Mouse (Mus musculus) midbrain, embryonic 11.5 days (tissue): Measurements from ENCODE around the gene She. TPM values are rescaled to one million over a fixed set of nuclear protein-coding genes. Genes with fewer than 3 reads are reported as not detected.

Experiments used
- ATAC-seq: fragments of 200-750 bp; cut with Nextera tagmentation; 2 replicates; pipeline ENCODE4 v1.8.0; 2017; ENCODE audit warnings: moderate TSS enrichment, moderate library complexity; ENCODE audit not compliant: low FRiP score
- DNase-seq: peaks from one replicate; pipeline ENCODE4 v3.0.0; 2015; ENCODE audit warnings: low spot score; ENCODE audit errors: missing footprints
- H3K27ac ChIP-seq: fragments of 300-500 bp; sonication (generic); 2 replicates; pipeline ENCODE4 v1.5.1; 2014; ENCODE audit warnings: low read depth, low read length
- H3K27me3 ChIP-seq: fragments of 300-500 bp; sonication (generic); 2 replicates; pipeline ENCODE4 v1.6.1; 2014; ENCODE audit warnings: mild to moderate bottlenecking, low read length, moderate library complexity, mixed read lengths; ENCODE audit not compliant: control insufficient read depth, insufficient read depth
- H3K36me3 ChIP-seq: fragments of 300-500 bp; sonication (generic); 2 replicates; pipeline ENCODE4 v1.6.1; 2014; ENCODE audit warnings: mild to moderate bottlenecking, low read length, moderate library complexity, mixed read lengths; ENCODE audit not compliant: control insufficient read depth, insufficient read depth
- H3K4me1 ChIP-seq: fragments of 300-500 bp; sonication (generic); 2 replicates; pipeline ENCODE4 v1.6.1; 2014; ENCODE audit warnings: low read length; ENCODE audit not compliant: control insufficient read depth, insufficient read depth
- H3K4me2 ChIP-seq: fragments of 300-500 bp; sonication (generic); 2 replicates; pipeline ENCODE4 v1.6.1; 2014; ENCODE audit warnings: mild to moderate bottlenecking, moderate library complexity
- H3K4me3 ChIP-seq: fragments of 300-500 bp; sonication (generic); 2 replicates; pipeline ENCODE4 v1.5.1; 2014; ENCODE audit warnings: low read depth, low read length
- H3K9ac ChIP-seq: fragments of 300-500 bp; sonication (generic); 2 replicates; pipeline ENCODE4 v1.6.1; 2014; ENCODE audit warnings: low read length
- H3K9me3 ChIP-seq: fragments of 300-500 bp; sonication (generic); 2 replicates; pipeline ENCODE4 v1.6.1; 2016; ENCODE audit warnings: low read length; ENCODE audit not compliant: control insufficient read depth
- WGBS: fragments of 180-500 bp; shearing (Covaris S2); extraction: QIAGEN DNeasy Blood & Tissue Kit; methylation state at CpG from one replicate; pipeline ENCODE4 v1.1.7; 2014; 5-methylcytosine and 5-hydroxymethylcytosine counted together
- polyA plus RNA-seq: library from polyadenylated mRNA; unstranded; fragments of >200 nt; fragmentation: Nextera tagmentation; extraction: Ambion mirVana; gene quantifications from 2 replicates; pipeline ENCODE4 v1.2.1, GENCODE M21; 2014

She gene
- polyA plus RNA-seq, 1 experiment from 2014 or later: 2.0 TPM

GRCm38 (mm10) chr3:89823594-89823993 is 7.6 kb upstream of the She start:
- Histone ChIP-seq H3K27ac (no peak overlapping the region), H3K4me3 (no peak overlapping the region), H3K4me2 (no peak overlapping the region), H3K9me3 (no peaks in the 10 kb centered on the region), H3K9ac (no peak overlapping the region), H3K4me1 (no peaks in the 10 kb centered on the region), H3K27me3 (no peaks in the 10 kb centered on the region), H3K36me3 (no peaks in the 10 kb centered on the region)
- DNase-seq (no peak), ATAC-seq (no peak)
- WGBS: 70% methylated on average over 2 of the region's 2 CpGs

DNA sequence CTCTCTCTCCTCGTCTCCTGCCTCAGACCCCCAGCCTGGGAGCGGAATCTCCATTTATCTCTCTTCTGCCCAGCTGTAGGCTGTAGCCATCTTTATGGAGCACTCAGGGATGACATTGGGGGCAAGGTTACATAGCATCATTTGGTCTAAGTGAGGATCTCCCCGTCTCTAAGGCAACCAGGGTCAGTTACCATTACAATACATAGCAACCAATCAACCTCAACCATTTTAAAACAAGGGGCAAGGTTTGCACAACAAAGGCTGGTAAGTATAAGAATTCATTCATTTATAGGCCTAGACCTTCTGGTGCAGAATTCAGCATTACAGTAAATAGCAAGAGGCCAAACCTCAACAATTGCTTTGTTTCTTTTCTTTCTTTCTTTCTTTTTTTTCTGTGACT is 4.9 kb upstream of the She start:
- no peaks in the 10 kb centered on the region for H3K4me1 ChIP-seq
- H3K4me3 ChIP-seq: no peak overlapping the region
- no peak overlapping the region for H3K9ac ChIP-seq
- H3K27me3 ChIP-seq: peaks cover 22% of the 10 kb centered on the region
- H3K4me2 ChIP-seq: no peak overlapping the region
- H3K27ac ChIP-seq: no peak overlapping the region
- WGBS: 63% methylated on average over 3 of the region's 3 CpGs
- no peaks in the 10 kb centered on the region for H3K9me3 ChIP-seq
- DNase-seq (no peak), ATAC-seq (no peak)
- no peaks in the 10 kb centered on the region for H3K36me3 ChIP-seq

DNA sequence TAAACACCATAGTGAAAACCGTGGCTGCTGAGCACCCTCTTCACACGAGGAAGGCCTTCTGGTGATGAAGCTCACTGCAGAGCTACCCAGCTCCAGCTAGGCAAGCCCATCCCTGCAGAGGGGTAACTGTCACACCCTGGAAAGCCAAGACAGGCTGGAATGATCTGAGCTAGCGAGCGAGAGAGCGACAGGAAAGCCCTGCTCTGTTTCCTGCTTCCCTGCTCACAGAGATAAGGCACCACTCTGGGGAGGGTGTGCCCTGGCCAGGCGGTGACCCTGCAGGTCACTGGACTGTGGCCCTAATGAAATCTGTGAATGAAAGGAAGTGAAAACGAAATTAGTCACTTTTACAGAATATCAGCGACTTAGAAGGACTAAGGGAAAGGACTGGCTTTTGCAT is 4.2 kb downstream of the She start:
- H3K27ac ChIP-seq: no peak overlapping the region
- no peaks in the 10 kb centered on the region for H3K9me3 ChIP-seq
- WGBS: 51% methylated on average over 8 of the region's 8 CpGs
- H3K27me3 ChIP-seq: peaks cover 32% of the 10 kb centered on the region
- no peak overlapping the region for H3K9ac ChIP-seq
- H3K4me2 ChIP-seq: no peak overlapping the region
- no peaks in the 10 kb centered on the region for H3K36me3 ChIP-seq
- no peak for DNase-seq
- no peak for ATAC-seq
- no peaks in the 10 kb centered on the region for H3K4me1 ChIP-seq
- H3K4me3 ChIP-seq: no peak overlapping the region

DNA sequence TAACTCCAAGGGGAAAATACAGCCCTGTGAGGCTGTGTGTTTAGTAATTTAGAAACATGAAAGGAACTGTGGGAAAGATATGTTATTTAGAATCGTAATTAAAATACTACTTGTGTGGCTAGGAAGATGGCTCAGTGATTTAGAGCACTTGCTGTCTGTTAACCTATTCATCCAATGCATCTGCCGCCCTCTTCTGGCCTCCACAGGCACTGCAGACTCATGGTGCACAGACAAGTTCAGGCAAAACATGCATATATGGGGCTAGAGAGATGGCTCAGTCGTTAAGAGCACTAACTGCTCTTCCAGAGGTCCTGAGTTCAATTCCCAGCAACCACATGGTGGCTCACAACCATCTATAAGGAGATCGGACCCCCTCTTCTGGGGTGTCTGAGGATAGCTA is 11.1 kb downstream of the She start:
- 68% methylated on average over 4 of the region's 4 CpGs for WGBS

GRCm38 (mm10) chr3:89843148-89843547 is 12.0 kb downstream of the She start:
- no peak overlapping the region for H3K9ac ChIP-seq
- no peaks in the 10 kb centered on the region for H3K9me3 ChIP-seq
- no peak for DNase-seq
- no peak overlapping the region for H3K27ac ChIP-seq
- no peaks in the 10 kb centered on the region for H3K36me3 ChIP-seq
- 79% methylated on average over 9 of the region's 9 CpGs for whole genome bisulfite sequencing
- H3K4me2 ChIP-seq: no peak overlapping the region
- H3K4me3 ChIP-seq: no peak overlapping the region
- H3K4me1 ChIP-seq: no peaks in the 10 kb centered on the region
- no peaks in the 10 kb centered on the region for H3K27me3 ChIP-seq
- ATAC-seq: no peak

More for the DNA sequence above, 11.1 kb downstream of the She start:
- Histone ChIP-seq H3K27ac (no peak overlapping the region), H3K9me3 (no peaks in the 10 kb centered on the region), H3K9ac (no peak overlapping the region), H3K36me3 (no peaks in the 10 kb centered on the region), H3K27me3 (no peaks in the 10 kb centered on the region), H3K4me2 (no peak overlapping the region), H3K4me1 (no peaks in the 10 kb centered on the region), H3K4me3 (no peak overlapping the region)
- no peak for ATAC-seq
- DNase-seq: no peak

- Histone ChIP-seq H3K36me3 (no peaks in the 10 kb centered on the region), H3K4me1 (no peaks in the 10 kb centered on the region), H3K27ac (no peak overlapping the region), H3K9ac (no peak overlapping the region), H3K4me3 (no peak overlapping the region), H3K4me2 (no peak overlapping the region), H3K27me3 (no peaks in the 10 kb centered on the region), H3K9me3 (no peaks in the 10 kb centered on the region)
- DNase-seq (no peak), ATAC-seq (no peak)
- WGBS: 80% methylated on average over 9 of the region's 9 CpGs
These were observed 14.6 kb downstream of the She start for GRCm38 (mm10) chr3:89845814-89846213.

- H3K4me1 ChIP-seq: no peaks in the 10 kb centered on the region
- no peak overlapping the region for H3K4me2 ChIP-seq
- H3K27me3 ChIP-seq: no peaks in the 10 kb centered on the region
- H3K4me3 ChIP-seq: no peak overlapping the region
- no peaks in the 10 kb centered on the region for H3K36me3 ChIP-seq
- 85% methylated on average over 3 of the region's 3 CpGs for WGBS
- H3K9ac ChIP-seq: no peak overlapping the region
- ATAC-seq (no peak), DNase-seq (no peak)
- no peaks in the 10 kb centered on the region for H3K9me3 ChIP-seq
- H3K27ac ChIP-seq: no peak overlapping the region
These were observed 16.0 kb downstream of the She start for GRCm38 (mm10) chr3:89847126-89847525.

- no peaks in the 10 kb centered on the region for H3K27me3 ChIP-seq
- H3K4me1 ChIP-seq: no peaks in the 10 kb centered on the region
- H3K9me3 ChIP-seq: no peaks in the 10 kb centered on the region
- H3K36me3 ChIP-seq: no peaks in the 10 kb centered on the region
- H3K9ac ChIP-seq: no peak overlapping the region
- H3K27ac ChIP-seq: no peak overlapping the region
- no peak for ATAC-seq
- no peak overlapping the region for H3K4me3 ChIP-seq
- no peak overlapping the region for H3K4me2 ChIP-seq
- WGBS: 89% methylated on average over 6 of the region's 6 CpGs
- no peak for DNase-seq
These were observed 16.4 kb downstream of the She start for GRCm38 (mm10) chr3:89847596-89847995.

DNA sequence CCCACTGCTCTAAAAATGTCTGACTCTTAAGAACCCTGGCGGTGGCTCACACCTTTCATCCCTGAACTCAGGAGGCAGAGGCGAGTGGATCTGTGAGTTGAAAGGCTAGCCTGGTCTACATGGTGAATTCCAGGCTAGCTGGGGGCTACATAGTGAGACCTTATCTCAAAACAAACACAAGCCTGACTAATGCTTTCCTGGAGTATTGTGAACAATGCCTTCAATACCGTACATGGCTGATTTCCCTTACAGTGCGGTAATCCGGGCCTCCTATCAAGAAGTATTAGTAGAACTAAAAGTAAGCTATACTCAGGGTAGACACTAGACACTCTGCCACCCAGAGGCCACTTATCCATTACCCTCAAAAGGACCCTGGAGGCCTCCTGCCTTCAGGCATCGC is 16.9 kb downstream of the She start:
- Histone ChIP-seq H3K27ac (no peak overlapping the region), H3K27me3 (no peaks in the 10 kb centered on the region), H3K9ac (no peak overlapping the region), H3K4me3 (no peak overlapping the region), H3K4me1 (no peaks in the 10 kb centered on the region), H3K4me2 (no peak overlapping the region), H3K9me3 (no peaks in the 10 kb centered on the region), H3K36me3 (no peaks in the 10 kb centered on the region)
- no peak for ATAC-seq
- 93% methylated on average over 6 of the region's 6 CpGs for WGBS
- DNase-seq: no peak

DNA sequence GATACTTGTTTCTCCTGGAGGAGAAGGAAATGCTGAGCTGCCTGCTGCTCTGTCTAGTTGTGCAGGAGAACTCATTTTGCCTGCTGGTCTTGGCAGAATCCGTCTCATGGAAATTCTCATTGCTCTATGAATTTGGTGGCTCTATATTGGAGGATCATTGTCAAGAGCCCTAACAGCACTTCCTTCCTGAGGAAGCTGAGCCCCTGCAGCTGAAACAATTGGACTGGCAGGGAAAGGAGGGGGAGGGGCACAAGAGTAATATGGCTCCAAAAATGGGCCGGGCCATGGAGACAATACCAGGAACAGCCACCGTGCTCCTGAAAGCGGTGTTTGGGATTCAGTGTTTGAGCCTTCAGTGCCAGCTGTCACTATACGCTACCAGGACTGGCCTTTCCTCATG is 22.6 kb downstream of the She start:
- Histone ChIP-seq H3K27ac (no peak overlapping the region), H3K36me3 (no peaks in the 10 kb centered on the region), H3K9me3 (no peaks in the 10 kb centered on the region; the same call in 1 of the 2 replicates), H3K9ac (no peak overlapping the region), H3K27me3 (no peaks in the 10 kb centered on the region), H3K4me2 (no peak overlapping the region), H3K4me3 (no peak overlapping the region), H3K4me1 (no peaks in the 10 kb centered on the region)
- DNase-seq (no peak), ATAC-seq (no peak)
- 75% methylated on average over 5 of the region's 5 CpGs for WGBS
